Mouse (Mus musculus) T-helper 1 cell (primary cell): ENCODE measurements around the gene Camta1.

Experiments used
- in situ Hi-C: fragments of 300-600 bp; cut with MboI, MseI; formaldehyde crosslinking; loops from one replicate; pipeline ENCODE4 v1.15.1; 2025; ENCODE audit warnings: high pct_unique_total_duplicates

Camta1 gene

DNA sequence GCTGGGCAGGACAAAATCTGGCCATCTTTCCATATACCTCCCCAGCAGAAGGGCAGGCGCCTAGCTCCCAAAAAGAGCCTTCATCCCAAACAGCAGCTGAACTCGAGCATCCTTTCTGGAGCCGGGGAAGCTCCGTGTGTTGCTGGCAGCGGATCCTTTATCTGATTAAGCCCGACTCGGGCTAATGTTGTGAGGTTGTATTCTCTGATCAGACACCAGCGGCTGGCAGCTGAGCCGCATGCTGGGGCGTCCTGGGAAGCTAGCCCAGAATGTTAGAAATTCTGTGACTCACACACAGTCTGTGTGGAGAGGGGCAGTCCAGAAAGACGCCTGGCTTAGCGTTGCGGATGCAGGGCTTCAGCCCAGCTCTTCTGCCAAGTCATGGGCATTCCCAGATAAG lies 586.4 kb downstream of the Camta1 start:
- in situ Hi-C loops: no loop called here

DNA sequence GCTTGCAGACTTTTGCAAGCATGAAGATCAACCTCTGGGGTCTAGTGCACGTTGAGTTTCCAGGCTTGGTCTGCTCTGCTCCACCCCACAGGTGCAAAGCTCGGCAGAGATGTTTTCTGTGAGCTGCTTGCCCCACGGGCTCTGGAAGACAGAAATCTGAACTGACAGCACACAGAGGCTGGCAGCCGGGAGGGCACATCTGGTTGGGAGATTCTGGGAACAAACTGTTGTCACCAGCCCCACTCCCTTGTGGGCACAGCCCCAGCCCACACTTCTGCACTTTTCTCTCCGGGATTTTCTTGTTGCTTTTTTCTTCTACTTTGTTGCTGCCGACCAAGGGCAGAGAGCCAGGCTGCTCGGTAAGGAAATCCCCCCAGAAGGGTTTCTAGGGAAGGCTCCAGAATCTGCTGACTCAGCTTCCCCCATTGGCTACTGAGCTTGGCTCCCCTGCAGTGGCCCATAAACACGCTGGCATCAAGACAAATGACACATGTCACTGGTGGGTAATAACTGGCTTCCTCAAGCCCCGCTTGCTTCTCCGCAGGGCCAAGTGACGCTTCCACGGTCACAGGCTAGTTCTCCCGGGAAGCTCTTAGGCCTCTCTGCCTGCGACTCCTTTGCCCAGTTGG lies 597.8 kb downstream of the Camta1 start:
- in situ Hi-C loops: no loop called here

DNA sequence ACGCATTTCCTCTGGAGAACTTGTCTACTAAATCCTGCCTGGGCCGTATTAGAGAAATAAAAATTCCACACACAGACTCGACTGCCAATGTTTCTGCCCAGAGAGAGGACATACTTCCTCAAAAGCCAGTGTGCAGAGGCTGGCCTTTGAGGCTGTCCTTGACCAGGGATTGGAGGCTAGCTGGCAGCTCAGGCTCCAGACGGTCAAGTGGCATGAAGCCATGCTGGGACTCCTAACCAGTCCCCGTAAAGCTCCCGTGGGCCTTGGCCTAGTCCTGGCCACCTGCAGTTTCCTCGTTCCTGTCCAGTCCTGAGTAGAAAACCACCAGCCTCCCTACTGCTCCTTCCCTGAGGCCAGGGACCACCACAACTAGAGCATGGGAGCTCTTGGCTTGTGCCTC lies 598.6 kb downstream of the Camta1 start:
- in situ Hi-C loops: no loop called here

DNA sequence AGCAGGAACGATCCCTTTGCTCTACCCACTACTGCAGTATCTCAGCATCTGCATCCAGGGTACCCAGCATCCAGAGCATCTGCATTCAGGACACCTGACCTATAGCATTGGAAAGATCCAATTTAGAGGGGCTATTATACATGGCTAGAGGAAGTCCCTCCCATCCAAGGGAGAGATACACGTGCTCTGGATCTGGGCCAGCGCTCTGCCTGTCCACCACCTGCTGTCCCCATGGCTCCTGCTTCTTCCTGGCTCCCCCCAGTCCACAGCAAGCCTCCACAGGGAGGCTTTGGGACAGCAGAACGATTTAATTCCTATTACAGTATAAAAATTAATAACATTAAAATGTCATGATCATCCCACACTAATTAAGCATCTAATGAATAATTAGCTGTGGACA lies 605.1 kb downstream of the Camta1 start:
- in situ Hi-C loops: no loop called here

DNA sequence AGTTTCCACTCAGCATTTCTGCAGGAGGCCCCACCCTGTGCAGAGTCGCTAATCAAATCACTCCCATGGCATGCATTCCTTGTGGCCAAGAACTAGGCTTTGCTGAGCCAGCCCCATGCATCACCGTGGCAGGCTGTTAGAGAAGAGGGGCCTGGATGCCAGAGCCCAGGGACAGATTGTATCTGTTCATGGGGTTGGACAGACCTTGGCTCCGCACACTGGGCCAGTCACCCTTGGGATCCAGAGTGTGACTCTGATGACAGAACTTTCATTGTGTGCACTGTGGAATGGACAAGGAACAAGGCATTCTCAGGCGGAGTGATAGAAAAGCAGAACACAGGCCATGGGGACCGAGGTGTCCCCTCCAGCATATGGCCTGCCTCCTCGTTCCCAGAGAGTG lies 610.9 kb downstream of the Camta1 start:
- in situ Hi-C loops: no loop called here

DNA sequence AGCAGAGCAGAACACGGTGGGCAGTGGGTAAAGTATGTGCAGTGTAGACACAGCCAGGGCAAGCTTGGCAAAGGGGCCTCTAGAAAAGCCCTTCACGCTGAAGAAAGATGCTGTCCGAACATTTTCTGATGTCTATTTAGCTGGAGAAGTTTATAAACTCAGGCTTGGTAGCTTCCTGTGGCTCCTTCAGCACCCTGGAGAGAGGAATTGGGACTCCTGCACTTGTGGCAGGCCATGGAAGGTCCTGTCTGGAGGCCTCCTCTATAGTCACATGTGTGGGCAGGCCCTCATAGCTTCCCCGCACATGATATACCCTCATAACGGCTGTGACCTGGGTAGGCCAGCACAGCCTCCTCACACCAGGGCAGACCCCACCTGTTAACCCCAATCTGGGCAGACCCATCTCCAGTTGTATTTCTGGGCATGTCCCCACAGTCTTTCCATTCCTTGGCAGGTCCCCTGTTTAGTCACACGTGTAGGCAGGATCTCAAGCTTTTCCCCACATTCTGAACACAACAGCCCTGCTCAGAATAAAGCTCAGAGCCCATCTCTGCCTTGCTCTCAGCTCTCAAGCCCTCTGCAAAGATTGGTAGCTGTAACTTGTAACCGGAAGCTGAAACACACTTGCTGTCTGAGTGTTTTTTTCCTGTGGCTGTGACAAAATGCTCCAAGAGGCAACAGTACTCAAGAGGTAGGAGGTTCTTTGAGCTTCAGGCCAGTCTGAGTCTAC lies 616.4 kb downstream of the Camta1 start:
- in situ Hi-C loops: no loop called here

DNA sequence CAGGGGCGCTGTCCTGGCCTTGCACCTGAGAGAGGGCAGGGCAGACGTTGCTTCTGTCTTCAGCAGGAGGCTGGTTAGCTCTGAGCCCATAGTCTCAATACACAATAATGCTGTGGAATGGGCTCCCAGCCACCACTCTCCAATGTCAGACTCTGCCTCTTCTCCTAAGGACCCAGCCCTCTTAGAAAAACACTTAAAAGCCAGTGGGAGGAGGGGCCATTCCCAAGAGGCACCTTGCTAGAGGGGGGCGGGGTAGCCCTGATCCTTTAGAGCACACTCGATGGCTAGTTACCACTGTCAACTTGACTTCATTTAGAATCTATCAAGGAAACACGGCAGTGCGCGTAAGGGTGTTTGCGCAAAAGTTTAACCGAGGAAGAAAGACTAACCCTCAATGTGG lies 618.2 kb downstream of the Camta1 start:
- in situ Hi-C loops: no loop called here

DNA sequence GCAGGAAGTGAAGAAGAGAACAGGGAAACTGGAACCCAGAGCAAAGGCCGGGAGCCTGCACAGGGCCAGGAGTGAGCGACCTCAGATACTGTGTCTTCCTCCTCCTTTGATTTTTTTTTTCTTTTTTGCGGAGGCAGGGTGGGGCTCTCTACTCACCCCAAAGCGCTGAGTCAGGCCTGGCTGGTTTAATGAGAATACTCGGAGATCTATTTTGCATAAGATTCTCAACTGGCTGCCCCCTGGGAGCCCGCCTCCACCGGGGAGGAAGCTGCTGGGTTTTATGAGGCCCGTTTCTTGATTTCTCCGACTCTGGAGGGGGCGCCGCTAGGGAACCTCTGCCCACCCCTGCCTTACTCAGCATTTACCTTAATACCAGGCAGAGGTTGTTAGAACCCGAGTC lies 618.9 kb downstream of the Camta1 start:
- in situ Hi-C loops: no loop called here

DNA sequence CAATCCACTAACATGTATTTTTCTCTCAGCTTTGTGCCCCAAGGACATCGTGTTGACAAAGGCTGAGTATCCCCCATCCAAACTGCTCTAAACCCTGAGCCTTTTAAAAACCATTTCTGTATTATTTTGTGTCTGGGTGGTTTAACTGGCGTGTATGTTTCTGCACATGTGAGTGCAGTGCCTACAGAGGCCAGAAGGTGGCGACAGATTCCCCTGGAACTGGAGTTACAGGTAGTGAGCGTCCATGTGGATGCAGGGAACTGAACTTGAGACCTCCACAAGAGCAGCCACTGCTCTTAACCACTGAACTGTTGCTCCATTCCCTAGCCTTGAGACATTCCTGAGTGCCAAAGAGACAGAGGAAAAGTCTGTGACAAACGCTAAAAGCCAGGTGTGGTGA lies 621.2 kb downstream of the Camta1 start:
- in situ Hi-C loops: no loop called here

DNA sequence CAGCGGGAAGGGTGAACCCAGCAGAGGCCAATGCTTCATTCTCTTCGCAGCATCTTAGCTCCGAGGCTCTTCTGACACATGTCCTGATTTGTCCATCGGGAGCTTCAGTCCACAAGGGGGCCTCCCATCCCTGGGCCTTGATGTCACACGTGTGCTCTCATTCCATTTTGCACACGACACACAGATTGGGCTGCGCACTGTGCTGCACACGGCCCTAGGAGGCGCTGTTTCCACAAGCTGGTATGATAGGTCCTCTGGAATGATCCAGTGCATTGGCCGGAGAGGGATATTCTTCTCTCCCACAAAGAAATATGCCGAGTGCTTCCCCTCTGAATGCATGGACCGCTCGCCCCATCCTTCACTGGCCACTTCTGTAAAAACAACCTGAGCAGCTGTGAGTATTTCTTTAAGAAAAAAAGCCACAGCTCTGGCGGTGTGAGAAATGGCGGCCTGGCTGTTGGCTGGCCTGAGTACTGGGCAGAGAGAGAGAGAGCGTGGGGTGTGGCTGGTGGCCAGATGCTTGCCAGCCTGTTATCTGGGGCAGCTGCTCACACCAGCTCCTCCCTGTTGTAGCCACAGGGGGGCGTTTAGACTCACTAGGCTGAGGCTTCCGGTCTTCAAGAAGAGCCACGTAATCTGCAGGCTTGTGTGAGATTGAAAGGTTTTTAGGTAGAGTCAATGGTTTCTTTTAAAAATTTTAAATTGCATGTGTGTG lies 622.5 kb downstream of the Camta1 start:
- in situ Hi-C loops: no loop called here

DNA sequence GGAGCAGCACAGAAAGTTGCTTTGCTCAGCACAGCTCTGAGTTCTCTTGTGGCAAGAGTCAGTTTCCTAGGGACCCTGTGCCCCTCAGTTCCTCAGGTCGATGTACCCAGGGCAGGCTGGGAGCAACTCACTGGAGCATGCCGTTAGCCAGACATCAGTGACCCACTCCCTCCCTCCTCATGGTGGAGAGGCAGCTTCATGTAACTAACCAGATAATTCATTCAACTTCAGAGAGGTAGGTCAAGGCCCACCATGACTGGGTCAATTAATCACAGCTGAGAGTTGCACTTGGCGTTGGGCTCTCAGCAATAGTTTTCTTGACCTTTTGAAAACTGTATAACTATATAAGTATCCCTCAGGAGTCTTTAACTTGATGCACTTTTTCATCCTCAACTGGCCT lies 624.2 kb downstream of the Camta1 start:
- in situ Hi-C loops: no loop called here

DNA sequence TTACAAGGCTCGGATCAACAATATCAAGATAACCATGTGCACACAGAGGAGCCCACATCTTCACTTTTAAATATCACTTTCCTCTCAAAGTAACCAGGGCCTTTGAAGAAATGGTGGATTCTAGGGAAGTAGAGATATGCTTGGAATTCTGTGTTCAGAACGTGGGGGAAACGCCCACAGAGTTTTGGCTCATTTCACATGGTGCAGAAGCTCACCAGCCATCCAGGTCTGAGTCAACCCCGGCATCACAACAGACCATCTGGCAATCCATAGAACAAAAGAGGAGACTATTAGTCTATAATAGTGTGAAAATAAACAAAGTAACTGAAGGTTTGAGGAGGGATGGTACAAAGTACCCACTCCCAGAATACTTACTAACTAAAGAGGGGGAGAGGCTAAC lies 626.7 kb downstream of the Camta1 start:
- in situ Hi-C loops: no loop called here

DNA sequence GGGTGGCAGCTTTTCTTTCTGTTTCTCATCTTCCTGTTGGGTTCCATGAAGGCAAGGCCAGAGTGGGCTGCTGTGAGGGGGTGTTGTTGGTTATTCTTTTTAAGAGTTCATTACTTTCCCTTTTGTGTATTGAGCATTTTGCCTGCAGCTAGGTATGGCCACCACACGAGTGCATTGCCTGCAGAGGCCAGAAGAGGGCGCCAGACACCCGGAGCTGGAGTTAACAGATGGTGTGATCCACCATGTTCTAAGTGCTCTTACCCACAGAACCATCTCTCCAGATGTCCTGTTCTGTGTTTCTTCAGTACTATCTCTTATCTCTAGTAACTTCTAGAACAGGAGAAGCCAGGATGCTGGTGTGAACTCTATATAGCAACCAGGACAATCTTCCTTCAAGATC lies 629.6 kb downstream of the Camta1 start:
- in situ Hi-C loops: no loop called here

DNA sequence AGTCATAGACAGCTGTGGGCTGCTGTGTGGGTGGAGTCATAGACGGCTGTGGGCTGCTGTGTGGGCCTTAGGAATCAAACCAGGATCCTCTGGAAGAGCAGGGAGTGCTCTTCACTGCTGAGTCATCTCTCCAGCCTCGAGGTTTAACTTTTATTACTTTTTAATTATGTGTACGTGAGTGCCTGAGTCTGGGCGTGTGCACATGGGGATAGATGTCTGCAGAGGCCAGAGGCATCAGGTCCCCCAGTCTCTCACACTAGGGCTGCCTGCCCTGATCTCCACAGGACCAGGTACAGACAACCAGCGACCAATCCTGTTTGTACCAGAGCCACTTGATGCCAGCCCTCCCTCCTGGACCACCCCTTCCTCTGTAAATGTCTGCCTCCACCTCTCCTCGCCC lies 632.6 kb downstream of the Camta1 start:
- in situ Hi-C loops: no loop called here

DNA sequence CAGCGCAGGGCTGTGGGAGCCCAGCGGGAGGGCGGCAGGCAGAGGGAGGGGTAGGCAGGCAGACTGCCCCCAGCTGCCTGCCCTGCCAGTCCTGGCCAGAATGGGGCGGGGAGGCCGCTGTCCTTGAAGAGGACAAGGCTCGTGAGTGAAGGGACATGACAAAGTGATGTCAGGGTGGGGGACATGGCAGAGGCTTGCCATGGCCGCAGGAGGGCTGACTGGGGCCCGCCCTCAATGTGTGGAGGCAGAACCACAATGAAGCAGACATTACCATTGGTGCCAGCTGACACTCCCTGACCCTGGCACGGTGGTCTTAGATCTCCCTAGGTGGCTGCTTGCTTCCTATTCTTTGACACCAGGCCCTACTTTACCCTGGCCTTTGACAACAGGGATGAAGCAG lies 635.2 kb downstream of the Camta1 start:
- in situ Hi-C loops: no loop called here

DNA sequence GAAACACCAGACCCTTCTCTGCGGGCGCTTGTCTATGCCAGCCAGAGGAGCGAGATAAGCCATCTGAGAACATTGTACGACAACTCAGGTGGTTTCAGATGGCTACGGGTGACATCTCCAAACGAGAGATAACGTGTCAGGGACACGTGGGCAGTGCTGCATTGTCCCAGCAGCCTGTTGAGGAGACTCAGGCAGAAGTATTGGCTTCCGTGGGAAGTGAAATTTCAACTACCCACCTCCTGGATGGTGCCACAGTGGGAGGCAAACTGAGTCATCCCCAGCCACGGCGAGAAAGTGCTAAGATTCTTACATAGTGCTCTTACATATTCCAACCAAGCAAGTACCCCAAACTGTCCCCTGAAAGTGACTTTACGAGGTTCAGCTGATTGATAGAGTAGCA lies 637.7 kb downstream of the Camta1 start:
- in situ Hi-C loops: no loop called here

DNA sequence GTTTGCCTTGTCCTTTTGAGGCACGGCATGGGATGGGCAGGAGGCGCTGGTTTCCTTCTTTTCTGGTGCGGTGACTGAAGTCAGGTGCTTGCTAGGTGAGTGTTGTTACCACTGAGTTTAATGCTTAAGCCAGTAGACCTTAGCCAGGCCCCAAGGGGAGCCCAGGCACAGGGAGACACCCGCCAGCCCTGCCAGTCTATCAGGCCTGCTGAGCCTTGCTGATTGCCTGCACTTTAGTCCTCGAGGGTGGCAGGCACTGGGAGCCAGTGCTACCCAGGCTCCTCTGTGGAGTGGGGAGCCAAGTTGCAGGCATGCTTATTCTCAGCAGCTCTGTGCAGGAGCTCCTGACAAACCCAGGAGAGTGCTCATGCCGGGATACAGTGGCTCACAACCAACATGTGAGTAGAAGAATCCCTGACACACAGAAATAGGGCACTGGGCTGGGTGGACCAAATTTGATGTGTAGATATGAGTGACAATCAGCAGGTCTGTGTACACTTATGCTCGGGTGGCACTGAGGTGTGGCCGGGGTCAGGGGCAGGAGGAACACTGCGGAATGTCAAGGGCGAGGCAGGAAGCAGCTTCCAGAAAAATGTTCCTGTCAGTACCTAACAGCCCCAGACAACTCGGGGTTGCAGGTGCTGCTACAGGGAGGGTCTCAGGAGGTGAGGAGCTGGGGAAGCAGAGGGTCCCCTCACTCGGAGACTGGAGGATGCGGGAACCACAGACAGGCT lies 638.2 kb downstream of the Camta1 start:
- in situ Hi-C loops: no loop called here

DNA sequence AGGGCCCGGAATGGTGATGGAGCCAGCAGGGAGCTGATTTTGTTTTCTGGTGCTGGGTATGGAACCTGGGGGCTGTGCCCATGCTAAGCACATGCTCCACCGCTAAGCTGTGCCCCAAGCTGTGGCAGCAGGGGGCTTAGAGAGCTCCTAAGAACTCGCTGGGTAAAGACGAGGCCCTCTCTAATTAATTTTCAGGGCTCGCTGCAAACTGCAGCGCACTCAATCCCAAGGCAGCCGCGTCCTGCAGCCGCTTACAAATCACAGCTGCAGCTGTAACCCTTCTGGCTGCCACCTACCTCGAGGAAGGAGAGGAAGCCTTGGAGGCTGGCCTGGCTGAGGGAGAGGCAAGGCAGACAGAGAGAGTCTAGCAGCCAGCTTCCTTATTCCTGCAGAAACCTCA lies 639.0 kb downstream of the Camta1 start:
- in situ Hi-C loops: no loop called here

DNA sequence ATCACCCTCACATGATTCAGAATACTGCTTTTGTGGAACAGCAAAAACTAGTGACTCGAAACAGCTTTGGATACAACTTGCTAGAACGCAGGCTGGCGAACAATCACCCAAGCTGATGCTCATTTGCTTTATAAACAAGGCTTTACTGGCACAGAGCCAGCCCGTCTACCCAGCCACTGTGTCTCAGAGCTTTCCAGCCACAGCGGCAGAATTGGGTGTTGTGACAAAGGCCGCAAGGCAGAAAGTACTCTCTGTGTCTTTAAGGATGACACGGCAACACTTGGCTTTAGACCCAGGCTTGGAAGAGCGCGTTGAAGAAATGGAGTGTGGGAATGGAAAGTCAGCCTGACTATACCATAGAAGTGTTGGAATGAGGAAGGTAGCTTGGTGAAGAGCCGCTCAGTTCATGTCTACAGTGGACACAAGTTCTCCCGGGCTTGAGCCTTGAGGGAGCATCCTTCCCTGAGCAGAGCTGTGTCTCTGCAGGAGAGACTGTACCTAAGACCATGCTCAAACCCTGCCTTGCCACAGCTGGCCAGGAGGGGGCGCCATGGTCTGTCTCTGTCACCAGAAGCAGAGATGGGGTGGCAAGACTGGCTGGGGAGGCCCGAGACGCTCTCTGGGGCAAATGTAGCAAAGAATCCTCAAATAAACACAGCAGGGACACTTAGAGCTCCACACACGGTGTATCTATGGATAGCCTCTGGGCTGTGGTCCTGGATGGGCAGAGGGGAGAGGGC lies 645.0 kb downstream of the Camta1 start:
- in situ Hi-C loops: no loop called here

DNA sequence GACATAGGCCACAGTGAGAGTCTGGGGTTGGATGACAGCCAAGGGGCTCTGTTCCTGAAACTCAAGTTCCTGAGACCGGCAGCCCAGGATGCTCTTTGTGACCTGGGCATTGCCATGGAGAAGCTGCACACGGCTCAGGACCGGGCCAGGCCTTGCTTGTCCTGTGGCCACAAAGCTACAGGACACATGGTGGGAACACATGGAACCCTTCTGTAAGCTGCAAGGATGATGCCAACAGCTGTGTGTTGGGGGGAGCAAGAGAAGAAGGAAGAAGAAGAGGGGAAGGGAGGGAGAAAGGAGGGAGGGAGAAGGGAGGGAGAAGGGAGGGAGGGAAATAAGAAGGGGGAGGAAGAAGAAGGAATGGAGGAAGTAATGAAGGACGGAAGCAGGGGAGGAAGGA lies 645.8 kb downstream of the Camta1 start:
- in situ Hi-C loops: no loop called here

DNA sequence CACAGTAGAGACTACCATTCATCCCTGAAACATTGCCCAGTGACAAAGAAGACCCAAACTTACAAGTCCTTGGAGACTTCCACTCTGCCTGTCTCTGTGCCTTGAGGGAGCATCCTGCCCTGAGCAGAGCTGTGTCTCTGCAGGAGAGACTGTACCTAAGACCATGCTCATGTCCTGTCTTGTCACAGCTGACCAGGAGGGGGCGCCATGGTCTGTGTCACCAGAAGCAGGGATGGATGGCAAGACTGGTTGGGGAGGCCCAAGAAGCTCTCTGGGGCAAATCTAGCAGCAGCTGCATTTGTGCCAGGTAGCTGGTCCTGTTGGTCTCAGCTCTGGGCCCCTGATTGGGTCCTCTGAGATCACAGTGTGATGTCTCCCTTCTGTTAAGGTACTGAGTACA lies 646.5 kb downstream of the Camta1 start:
- in situ Hi-C loops: no loop called here

DNA sequence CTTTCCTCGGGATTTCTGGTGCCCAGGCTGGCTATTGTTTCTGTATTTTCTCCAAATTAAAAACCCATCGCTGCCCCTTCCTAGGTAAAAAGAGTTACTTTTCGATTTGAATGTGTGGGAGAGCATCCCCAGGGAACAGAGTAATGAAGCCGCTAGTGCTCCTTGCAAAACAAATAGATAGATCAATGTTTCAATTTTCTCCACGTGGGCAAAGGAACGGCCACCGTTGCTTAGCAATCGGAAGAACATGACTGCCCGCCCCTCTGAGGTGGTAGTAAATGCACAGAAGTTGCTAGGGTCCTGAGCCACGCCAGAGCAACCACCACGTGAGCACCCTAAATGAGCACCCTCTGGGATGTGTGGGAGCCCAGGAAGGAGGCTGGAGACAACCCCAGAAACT lies 648.2 kb downstream of the Camta1 start:
- in situ Hi-C loops: no loop called here
